Mouse (Mus musculus): ENCODE data around the gene Fntb. TPM values are rescaled to one million over a fixed set of nuclear protein-coding genes. Genes with fewer than 3 reads are reported as not detected.

The Fntb gene
- polyA plus RNA-seq, 1 experiment from 2014 or later = 30.7 TPM

DNA sequence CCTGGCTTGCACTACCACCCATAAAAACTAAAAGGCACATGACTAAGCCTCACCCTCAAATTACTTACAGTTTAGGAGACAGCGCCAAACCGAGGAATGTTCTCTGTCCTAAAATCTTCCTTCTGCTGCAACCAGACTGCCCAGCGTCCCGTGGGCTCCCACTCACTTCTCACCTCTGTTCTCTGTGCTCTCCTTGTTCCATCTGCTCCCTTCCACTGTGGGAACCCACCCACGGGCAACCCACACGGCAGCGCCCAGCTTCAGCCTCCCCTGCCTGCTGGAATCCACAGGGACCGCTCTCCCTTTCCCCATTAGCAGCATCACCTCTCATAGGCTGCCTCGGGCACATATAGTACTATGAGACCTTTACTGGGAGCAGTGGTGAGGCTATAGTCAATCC is 53.5 kb downstream of the Fntb start:
- peaks cover 90% of the 10 kb centered on the region for H3K27me3 ChIP-seq (replicated peaks)
- no peak for ATAC-seq

DNA sequence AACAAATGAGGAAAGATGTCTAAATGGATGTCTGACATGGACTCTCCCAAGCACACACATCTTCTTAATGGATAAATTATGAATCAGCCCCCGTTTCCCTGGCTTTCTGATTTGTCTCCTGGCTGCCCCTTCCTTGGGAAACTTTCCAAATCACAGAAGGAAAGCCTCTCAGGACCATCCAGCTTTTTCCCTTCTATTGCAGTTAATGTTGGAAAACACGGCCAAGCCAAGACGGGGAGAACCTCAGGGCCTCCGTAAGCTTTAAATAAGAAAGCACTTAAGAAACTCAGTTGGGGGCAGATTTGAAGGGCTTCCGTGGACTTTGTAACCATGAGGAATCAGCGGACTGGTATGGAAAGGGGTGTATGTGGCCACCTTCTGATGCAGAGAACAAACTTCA is 54.4 kb downstream of the Fntb start:
- Histone ChIP-seq H3K27ac (no peak overlapping the region), H3K4me1 (peaks cover 12% of the 10 kb centered on the region; the same call in 1 of the 2 replicates), H3K27me3 (replicated peaks) (peaks cover 94% of the 10 kb centered on the region), H3K4me2 (no peak overlapping the region), H3K9me3 (replicated peaks) (no peaks in the 10 kb centered on the region), H3K9ac (no peak overlapping the region), H3K36me3 (no peaks in the 10 kb centered on the region), H3K4me3 (no peak overlapping the region)
- ATAC-seq = no peak
- 60% methylated on average over 6 of the region's 6 CpGs for WGBS (ENCODE audit: insufficient replicate concordance)

More for the DNA sequence above, 53.5 kb downstream of the Fntb start:
- 64% methylated on average over 9 of the region's 9 CpGs for WGBS (ENCODE audit: insufficient replicate concordance)
- Histone ChIP-seq H3K9ac (no peak overlapping the region), H3K4me2 (no peak overlapping the region), H3K27ac (no peak overlapping the region), H3K4me1 (peaks cover 12% of the 10 kb centered on the region; the same call in 1 of the 2 replicates), H3K4me3 (no peak overlapping the region), H3K36me3 (no peaks in the 10 kb centered on the region), H3K9me3 (replicated peaks) (no peaks in the 10 kb centered on the region)

GRCm38 (mm10) chr12:76820615-76821014 is 55.2 kb downstream of the Fntb start:
- no peaks in the 10 kb centered on the region for H3K9me3 ChIP-seq (replicated peaks)
- H3K27ac ChIP-seq = no peak overlapping the region
- H3K9ac ChIP-seq = no peak overlapping the region
- no peak overlapping the region for H3K4me3 ChIP-seq
- WGBS (ENCODE audit: insufficient replicate concordance) = 41% methylated on average over 4 of the region's 4 CpGs
- peaks cover 12% of the 10 kb centered on the region; the same call in 1 of the 2 replicates for H3K4me1 ChIP-seq
- ATAC-seq = no peak
- H3K27me3 ChIP-seq (replicated peaks) = peaks cover 96% of the 10 kb centered on the region
- no peak overlapping the region for H3K4me2 ChIP-seq
- no peaks in the 10 kb centered on the region for H3K36me3 ChIP-seq

DNA sequence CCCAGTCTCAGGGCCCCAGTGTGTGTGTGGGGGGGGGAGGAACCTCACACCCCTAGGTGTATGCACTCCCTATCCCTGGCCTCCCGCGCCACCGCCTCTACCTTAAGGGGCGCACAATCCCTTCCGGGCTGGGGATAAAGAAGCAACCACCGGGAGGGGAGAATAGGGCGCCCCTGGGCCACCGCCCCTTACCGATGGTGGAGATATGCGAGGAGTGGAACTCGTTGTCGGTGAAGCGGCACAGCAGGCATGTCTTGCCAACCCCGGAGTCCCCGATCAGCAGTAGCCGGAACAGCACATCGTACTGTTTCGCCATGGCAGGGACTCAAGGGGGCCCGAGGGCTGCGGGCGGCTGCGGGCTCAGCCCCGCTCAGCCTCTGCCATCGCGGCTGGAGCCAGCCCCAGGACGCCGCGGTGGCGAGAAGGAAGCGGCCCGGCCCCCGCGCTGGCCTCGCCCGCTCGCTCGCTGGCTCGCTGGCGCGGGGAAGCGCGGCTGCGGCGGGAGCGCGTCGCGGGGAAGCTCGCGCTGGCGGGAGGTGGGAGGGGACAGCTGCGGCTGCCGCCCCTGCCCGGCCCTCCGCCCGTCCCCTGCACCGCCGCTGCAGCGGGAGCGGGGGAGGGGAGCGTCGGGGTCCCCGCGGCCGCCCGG is 56.7 kb downstream of the Fntb start:
- peak overlapping the region; percentile 84 for H3K4me2 ChIP-seq
- H3K4me3 ChIP-seq = peak overlapping the region; percentile 59
- H3K36me3 ChIP-seq = no peaks in the 10 kb centered on the region
- H3K27ac ChIP-seq = no peak overlapping the region
- peaks cover 12% of the 10 kb centered on the region; the same call in 1 of the 2 replicates for H3K4me1 ChIP-seq
- 1% methylated on average over 64 of the region's 66 CpGs for WGBS (ENCODE audit: insufficient replicate concordance)
- H3K27me3 ChIP-seq (replicated peaks) = peaks cover 96% of the 10 kb centered on the region
- H3K9ac ChIP-seq = peak overlapping the region; percentile 51
- no peaks in the 10 kb centered on the region for H3K9me3 ChIP-seq (replicated peaks)
- peak; percentile 36; the same call in 1 of the 2 replicates for ATAC-seq

DNA sequence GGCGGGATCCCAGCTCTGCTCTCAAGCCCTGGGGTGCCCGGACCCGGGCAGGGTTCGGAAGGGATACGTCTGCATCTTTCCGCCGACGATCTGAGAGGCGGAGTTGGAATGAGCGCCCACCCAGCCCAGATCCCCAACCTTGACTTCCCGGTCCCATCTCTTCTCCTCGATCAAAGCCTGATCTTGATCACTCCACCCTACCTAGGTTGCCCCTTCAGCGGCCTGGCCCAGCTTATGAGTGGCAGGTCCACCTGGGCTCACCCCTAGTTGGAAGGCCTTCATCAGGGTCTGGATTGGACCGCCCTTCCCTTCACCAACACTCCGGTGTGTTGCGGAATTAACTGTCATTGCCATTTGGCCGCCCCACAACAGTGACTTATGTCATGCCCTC is 57.3 kb downstream of the Fntb start, which contains the start of gene Rab15:
Rab15 (minus strand) TSS at position 258 of the 391 bp plus-strand sequence.
- H3K27ac ChIP-seq = no peak within 1 kb of the TSS
- WGBS (ENCODE audit: insufficient replicate concordance) = 13% methylated on average over 17 of the region's 17 CpGs
- ATAC-seq = no peak

DNA sequence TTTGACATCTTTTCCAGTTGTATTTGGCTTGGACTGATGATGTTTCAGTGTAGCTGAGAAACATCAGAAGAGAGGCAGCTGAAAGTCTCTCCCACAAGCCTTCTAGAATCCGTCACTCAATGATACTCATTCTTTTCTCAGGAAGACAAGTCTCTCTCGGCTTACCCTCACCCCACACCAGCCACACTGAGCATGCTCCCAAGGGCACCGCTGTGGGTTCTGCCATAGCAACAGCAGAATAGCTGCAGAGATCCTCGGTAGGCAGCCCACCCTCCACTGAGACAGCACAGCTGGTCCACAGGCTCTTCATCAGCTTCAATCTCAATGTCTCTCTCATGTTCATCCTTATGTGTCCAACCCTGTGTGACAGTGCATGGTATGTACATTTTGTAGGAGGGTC is 59.9 kb downstream of the Fntb start:
- no peak for ATAC-seq
- peaks cover 12% of the 10 kb centered on the region; the same call in 1 of the 2 replicates for H3K4me1 ChIP-seq
- no peak overlapping the region for H3K4me3 ChIP-seq
- H3K9ac ChIP-seq = no peak overlapping the region
- H3K36me3 ChIP-seq = no peaks in the 10 kb centered on the region
- no peak overlapping the region for H3K4me2 ChIP-seq
- H3K27me3 ChIP-seq (replicated peaks) = peaks cover 70% of the 10 kb centered on the region
- 66% methylated on average over 4 of the region's 4 CpGs for WGBS (ENCODE audit: insufficient replicate concordance)
- no peaks in the 10 kb centered on the region for H3K9me3 ChIP-seq (replicated peaks)
- no peak overlapping the region for H3K27ac ChIP-seq

More for the DNA sequence above, 57.3 kb downstream of the Fntb start, which contains the start of gene Rab15:
- Histone ChIP-seq H3K4me2 (peak within 1 kb of the TSS; percentile 84), H3K4me3 (peak within 1 kb of the TSS; percentile 59), H3K36me3 (no peaks in the 10 kb centered on the region), H3K27me3 (replicated peaks) (peaks cover 96% of the 10 kb centered on the region), H3K9ac (peak within 1 kb of the TSS; percentile 51), H3K9me3 (replicated peaks) (no peaks in the 10 kb centered on the region), H3K4me1 (peaks cover 12% of the 10 kb centered on the region; the same call in 1 of the 2 replicates)

- no peak for ATAC-seq
- no peak overlapping the region for H3K4me3 ChIP-seq
- no peaks in the 10 kb centered on the region for H3K9me3 ChIP-seq (replicated peaks)
- no peak overlapping the region for H3K27ac ChIP-seq
- H3K36me3 ChIP-seq = no peaks in the 10 kb centered on the region
- peaks cover 5% of the 10 kb centered on the region for H3K4me1 ChIP-seq
- H3K9ac ChIP-seq = no peak overlapping the region
- peaks cover 16% of the 10 kb centered on the region; the same call in 1 of the 2 replicates for H3K27me3 ChIP-seq (replicated peaks)
- H3K4me2 ChIP-seq = no peak overlapping the region
- 5% methylated on average over 3 of the region's 3 CpGs for WGBS (ENCODE audit: insufficient replicate concordance)
Observed at GRCm38 (mm10) chr12:76832704-76833103, 67.3 kb downstream of the Fntb start.

DNA sequence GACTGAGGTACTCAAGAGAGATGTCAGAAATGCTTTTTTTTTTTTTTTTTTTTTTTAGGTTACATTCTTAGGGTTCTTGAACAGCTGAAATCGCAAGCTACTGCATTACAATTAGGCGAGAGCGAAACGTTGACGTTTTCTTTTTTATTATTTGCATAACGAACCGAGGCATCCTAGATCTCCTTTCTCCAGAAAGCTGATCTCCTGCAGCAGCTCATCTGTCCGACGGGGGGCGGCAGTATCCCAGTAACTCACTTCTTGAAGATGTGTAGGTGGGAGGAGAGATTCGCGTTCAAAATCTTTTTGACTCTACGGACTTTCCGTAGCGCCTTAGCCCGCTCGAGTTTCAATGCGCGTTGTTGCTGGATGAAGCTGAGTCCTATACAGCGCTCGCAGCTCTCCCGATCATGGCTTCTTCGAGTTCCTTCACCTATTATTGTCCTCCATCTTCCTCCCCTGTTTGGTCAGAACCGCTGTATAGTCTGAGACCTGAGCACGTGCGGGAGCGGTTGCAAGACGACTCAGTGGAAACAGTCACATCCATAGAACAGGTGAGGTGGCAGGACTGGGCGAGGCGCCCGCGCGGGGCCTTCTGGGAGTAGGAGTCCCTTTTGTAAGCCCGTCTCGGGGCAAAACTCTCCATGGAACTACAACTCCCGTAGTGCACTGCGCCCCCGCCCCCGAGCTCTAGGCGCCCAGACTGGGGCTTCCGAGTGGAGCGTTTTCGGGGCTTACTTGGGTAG is 71.9 kb downstream of the Fntb start:
- Histone ChIP-seq H3K4me2 (peak overlapping the region; percentile 73), H3K27me3 (replicated peaks) (peaks cover 13% of the 10 kb centered on the region; the same call in 1 of the 2 replicates), H3K9me3 (replicated peaks) (no peaks in the 10 kb centered on the region), H3K9ac (peak overlapping the region; percentile 79), H3K36me3 (no peaks in the 10 kb centered on the region), H3K4me3 (peak overlapping the region; percentile 73), H3K27ac (peak overlapping the region; percentile 74), H3K4me1 (peaks cover 23% of the 10 kb centered on the region)
- under 1% methylated on average over 43 of the region's 43 CpGs for WGBS (ENCODE audit: insufficient replicate concordance)
- peak; percentile 99 for ATAC-seq

GRCm38 (mm10) chr12:76837844-76838650 is 72.7 kb downstream of the Fntb start:
- Histone ChIP-seq H3K4me3 (peak overlapping the region; percentile 73), H3K4me1 (peaks cover 23% of the 10 kb centered on the region), H3K4me2 (peak overlapping the region; percentile 73), H3K27me3 (replicated peaks) (peaks cover 13% of the 10 kb centered on the region; the same call in 1 of the 2 replicates), H3K27ac (peak overlapping the region; percentile 74), H3K36me3 (no peaks in the 10 kb centered on the region), H3K9ac (peak overlapping the region; percentile 79), H3K9me3 (replicated peaks) (no peaks in the 10 kb centered on the region)
- peak; percentile 45 for ATAC-seq
- WGBS (ENCODE audit: insufficient replicate concordance) = 8% methylated on average over 21 of the region's 21 CpGs

DNA sequence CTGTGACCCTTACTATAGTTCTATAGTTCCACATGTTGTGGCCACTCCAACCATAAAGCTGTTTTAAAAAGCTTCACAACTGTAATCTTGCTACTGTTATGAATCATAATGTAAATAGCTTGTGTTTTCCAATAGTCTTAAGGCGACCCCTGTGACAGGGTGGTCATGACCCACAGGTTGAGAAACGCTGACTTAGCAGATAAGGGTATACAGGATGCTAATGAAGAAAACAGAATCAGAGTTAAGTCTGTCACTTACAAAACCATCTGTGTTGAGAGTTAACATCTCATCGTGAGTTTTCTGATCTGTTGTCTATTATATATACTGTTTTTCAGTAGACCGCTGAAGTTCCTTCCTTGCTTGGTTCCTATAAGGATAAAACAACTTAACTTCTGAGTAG is 73.9 kb downstream of the Fntb start:
- Histone ChIP-seq H3K4me1 (peaks cover 23% of the 10 kb centered on the region), H3K4me2 (no peak overlapping the region), H3K27me3 (replicated peaks) (peaks cover 4% of the 10 kb centered on the region; the same call in 1 of the 2 replicates), H3K36me3 (0 out of 2 replicates have a peak, but pooled peaks cover under 1% of the 10 kb centered on the region), H3K9me3 (replicated peaks) (no peaks in the 10 kb centered on the region), H3K27ac (no peak overlapping the region), H3K9ac (no peak overlapping the region), H3K4me3 (no peak overlapping the region)
- no peak for ATAC-seq
- 84% methylated on average over 4 of the region's 4 CpGs for WGBS (ENCODE audit: insufficient replicate concordance)

DNA sequence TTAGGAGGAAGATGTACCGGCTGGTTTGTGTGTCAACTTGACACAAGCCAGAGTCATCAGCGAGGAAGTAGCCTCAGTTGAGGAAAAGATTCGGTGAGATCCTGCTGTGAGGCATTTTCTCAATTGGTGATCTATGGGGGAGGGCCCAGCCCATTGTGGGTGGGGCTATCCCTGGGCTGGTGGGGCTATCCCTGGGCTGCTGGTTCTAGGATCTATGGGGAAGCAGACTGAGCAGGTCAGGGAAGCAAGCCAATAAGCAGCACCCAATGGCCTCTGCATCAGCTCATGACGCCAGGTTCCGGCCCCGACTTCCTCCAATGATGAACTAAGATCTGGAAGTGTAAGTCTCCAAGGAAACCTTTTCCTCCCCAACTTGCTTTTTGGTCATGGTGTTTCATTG is 74.7 kb downstream of the Fntb start:
- WGBS (ENCODE audit: insufficient replicate concordance) = 75% methylated on average over 6 of the region's 6 CpGs
- no peak overlapping the region for H3K4me2 ChIP-seq
- H3K27me3 ChIP-seq (replicated peaks) = no peaks in the 10 kb centered on the region; the same call in 1 of the 2 replicates
- no peaks in the 10 kb centered on the region for H3K9me3 ChIP-seq (replicated peaks)
- H3K9ac ChIP-seq = no peak overlapping the region
- ATAC-seq = no peak
- no peak overlapping the region for H3K27ac ChIP-seq
- no peak overlapping the region for H3K4me3 ChIP-seq
- peaks cover 23% of the 10 kb centered on the region for H3K4me1 ChIP-seq
- H3K36me3 ChIP-seq = 0 out of 2 replicates have a peak, but pooled peaks cover 3% of the 10 kb centered on the region
